Mouse (Mus musculus) E14TG2a.4 (cell line): ENCODE results near the gene Nkx2-5.

Experiments
- CTCF ChIP-seq: conservative IDR thresholded peaks from 2 replicates; pipeline ENCODE4 v1.5.1; 2014; ENCODE audit warnings: low read length
- NANOG ChIP-seq: IDR thresholded peaks from 2 replicates; pipeline ENCODE4 v1.6.1; 2014; ENCODE audit warnings: borderline replicate concordance, low read length, mixed read lengths
- POU5F1 ChIP-seq: IDR thresholded peaks from 2 replicates; pipeline ENCODE4 v1.6.1; 2014; ENCODE audit warnings: low read length, borderline replicate concordance

GRCm38 (mm10) chr17:26792096-26792495 lies 52.7 kb downstream of the Nkx2-5 start:
- TF ChIP-seq CTCF: no peak
- no peak for TF ChIP-seq POU5F1
- no peak for TF ChIP-seq NANOG
